Mouse (Mus musculus) urinary bladder, adult 18-20 months (tissue): ENCODE results near the gene Gm7347.
"Not testable (repeated sequence)": the region's sequence is repeated elsewhere in the genome, so short reads cannot be mapped to it uniquely, and the experiment has no call there.

ENCODE experiments used
- DNase-seq, 2 experiments: peaks; one replicate each; pipeline ENCODE4 v3.0.0; 2022; ENCODE audit warnings: low spot score in 2 of 2, mixed read lengths in 2 of 2

Gene Gm7347

DNA sequence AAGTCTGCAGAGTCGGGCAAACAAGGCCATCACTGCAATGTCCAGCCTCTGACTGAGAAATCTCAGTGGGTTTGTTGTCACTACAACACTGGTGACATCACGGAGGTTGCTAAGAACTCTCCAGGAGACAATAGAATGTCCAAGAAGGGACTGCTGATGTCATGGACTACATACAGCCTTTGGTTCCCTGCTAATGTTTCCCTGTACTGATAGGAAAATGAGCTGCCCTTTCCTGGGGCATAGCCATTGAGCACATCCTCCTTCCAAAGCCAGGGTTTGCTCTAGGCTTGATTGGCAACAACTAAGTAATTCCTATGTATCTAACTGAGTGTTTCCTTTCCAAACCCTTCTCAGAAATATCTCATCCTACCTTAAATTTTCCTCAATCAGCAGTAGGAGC lies at the start of gene Gm7347:
Gene Gm7347 (minus strand): TSS at position 101 of the 400 bp plus-strand sequence.
- not testable (repeated sequence) for DNase-seq

DNA sequence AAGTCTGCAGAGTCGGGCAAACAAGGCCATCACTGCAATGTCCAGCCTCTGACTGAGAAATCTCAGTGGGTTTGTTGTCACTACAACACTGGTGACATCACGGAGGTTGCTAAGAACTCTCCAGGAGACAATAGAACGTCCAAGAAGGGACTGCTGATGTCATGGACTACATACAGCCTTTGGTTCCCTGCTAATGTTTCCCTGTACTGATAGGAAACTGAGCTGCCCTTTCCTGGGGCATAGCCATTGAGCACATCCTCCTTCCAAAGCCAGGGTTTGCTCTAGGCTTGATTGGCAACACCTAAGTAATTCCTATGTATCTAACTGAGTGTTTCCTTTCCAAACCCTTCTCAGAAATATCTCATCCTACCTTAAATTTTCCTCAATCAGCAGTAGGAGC lies 46.9 kb upstream of the Gm7347 start, which contains the start of gene 5031410I06Rik:
Gene 5031410I06Rik (minus strand): TSS at position 101 of the 400 bp plus-strand sequence.
- DNase-seq, result not testable (repeated sequence)

- not testable (repeated sequence) for DNase-seq
These were observed 30.8 kb upstream of the Gm7347 start, which contains the start of gene Gm10471 for GRCm38 (mm10) chr5:26089191-26089590. Gene Gm10471 (minus strand): TSS chr5:26089291.

GRCm38 (mm10) chr5:26079023-26079422 lies 20.6 kb upstream of the Gm7347 start:
- DNase-seq, result not testable (repeated sequence)

- DNase-seq, result no peak
These were observed 12.3 kb upstream of the Gm7347 start for GRCm38 (mm10) chr5:26070716-26071115.

DNA sequence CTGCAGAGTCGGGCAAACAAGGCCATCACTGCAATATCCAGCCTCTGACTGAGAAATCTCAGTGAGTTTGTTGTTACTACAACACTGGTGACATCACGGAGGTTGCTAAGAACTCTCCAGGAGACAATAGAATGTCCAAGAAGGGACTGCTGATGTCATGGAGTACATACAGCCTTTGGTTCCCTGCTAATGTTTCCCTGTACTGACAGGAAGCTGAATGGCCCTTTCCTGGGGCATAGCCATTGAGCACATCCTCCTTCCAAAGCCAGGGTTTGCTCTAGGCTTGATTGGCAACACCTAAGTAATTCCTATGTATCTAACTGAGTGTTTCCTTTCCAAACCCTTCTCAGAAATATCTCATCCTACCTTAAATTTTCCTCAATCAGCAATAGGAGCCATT lies 18.9 kb downstream of the Gm7347 start, which contains the start of gene Speer4a:
Gene Speer4a (minus strand): TSS at position 101 of the 400 bp plus-strand sequence.
- DNase-seq, result not testable (repeated sequence)

DNA sequence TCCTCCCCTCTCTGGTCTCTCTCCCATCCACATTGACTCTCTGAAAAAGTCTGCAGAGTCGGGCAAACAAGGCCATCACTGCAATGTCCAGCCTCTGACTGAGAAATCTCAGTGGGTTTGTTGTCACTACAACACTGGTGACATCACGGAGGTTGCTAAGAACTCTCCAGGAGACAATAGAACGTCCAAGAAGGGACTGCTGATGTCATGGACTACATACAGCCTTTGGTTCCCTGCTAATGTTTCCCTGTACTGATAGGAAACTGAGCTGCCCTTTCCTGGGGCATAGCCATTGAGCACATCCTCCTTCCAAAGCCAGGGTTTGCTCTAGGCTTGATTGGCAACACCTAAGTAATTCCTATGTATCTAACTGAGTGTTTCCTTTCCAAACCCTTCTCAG lies 35.6 kb downstream of the Gm7347 start, which contains the start of gene Gm5862:
Gene Gm5862 (minus strand): TSS at position 101 of the 400 bp plus-strand sequence.
- DNase-seq, result not testable (repeated sequence)

DNA sequence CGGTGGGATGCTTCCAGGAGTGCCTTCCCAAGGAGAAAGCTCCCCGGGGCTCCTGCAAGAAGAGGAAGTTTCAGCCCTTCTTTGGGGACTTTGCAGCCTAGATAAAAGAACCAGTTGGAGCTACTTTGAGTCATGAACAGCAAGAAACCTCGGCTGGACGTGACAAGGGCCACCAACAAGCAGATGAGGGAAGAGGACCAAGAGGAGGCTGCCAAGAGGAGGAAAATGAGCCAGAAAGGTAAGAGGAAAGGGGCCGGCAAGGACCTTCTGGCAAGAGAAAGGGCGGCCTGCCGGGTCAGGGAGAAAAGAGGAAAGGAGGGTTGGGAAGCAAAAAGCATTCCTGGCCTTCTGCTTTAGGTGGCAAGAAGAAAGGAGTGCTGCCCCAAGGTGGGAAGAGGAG lies 50.7 kb downstream of the Gm7347 start:
- not testable (repeated sequence) for DNase-seq

DNA sequence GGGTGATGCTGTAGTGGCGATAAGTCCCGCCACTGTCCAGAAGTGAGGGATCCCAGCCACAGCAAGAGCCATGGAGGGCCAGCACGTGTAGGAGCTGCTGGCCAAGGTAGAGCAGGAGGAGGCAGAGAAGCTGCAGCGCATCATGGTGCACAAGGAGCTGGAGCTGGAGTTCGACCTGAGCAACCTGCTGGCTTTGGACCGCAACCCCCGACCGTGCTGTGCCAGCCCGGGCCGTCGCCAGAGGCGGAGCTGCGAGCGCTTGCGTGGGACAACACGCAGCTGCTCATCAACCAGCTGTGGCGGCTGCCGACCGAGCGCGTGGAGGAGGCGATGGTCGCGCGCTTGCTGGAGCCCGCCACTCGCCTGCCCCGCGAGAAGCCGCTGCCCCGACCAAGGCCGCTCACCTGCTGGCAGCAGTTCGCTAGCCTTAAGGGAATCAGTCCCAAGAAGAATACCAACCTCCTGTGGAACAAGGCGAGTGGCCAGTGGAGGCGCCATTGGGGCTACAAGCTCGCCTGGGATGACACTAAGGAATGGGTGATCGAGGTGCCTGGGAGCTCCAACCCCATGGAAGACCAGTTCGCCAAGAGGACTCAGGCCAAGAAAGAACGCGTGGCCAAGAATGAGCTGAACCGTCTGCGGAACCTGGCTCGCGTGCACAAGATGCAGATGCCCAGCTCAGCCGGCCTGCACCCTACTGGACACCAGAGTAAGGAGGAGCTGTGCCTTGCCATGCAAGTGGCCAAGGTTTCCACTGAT lies 51.3 kb downstream of the Gm7347 start:
- peak in 1 of 2 experiments; percentile 9 for DNase-seq

DNA sequence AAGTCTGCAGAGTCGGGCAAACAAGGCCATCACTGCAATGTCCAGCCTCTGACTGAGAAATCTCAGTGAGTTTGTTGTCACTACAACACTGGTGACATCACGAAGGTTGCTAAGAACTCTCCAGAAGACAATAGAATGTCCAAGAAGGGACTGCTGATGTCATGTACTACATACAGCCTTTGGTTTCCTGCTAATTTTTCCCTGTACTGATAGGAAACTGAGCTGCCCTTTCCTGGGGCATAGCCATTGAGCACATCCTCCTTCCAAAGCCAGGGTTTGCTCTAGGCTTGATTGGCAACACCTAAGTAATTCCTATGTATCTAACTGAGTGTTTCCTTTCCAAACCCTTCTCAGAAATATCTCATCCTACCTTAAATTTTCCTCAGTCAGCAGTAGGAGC lies 53.7 kb downstream of the Gm7347 start, which contains the start of gene Gm1979:
Gene Gm1979 (minus strand): TSS at position 101 of the 400 bp plus-strand sequence.
- DNase-seq, result not testable (repeated sequence)
